Mouse (Mus musculus): ENCODE data around the gene Arl4a. TPM values are rescaled to one million over a fixed set of nuclear protein-coding genes. Genes with fewer than 3 reads are reported as not detected.
A peak's percentile ranks its signal among the peaks of the same experiment; 100 is the strongest.

The Arl4a gene
- total RNA-seq (2014; rRNA removed) (67.4 and 94.0 TPM in 2 replicates), polyA plus RNA-seq (2015; fragmentation: Nextera tagmentation; extraction: Ambion mirVana) (117 and 129 TPM in 2 replicates)

DNA sequence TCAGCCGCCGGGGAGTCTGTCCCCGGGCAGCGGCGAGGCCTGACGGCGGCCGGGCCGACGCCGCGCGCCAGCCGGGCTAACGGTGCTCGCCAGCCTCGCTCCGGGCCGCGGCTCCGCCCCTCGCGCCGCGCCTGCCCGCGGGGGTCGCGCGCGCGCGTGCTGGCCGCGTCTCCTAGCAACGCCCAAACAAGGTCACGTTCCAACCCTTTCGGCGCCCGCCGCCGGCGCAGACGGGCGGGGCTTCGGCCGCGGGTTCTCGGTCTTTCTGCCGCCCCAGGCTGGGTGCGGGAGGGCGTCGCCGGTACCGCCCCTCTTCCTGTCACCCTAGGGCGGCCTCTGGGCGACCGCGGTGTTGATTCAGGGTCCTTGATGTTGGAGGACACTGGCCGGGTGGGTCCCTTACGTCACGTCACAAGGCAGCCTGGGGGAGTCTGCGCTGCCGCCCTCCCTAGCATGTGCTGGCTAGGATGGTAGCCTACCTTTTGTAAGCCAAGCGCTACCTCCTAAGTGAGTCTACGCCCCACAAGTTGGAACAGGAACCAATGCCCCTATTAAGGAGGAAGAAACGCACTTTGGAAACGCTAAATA is at the start of gene Arl4a:
Gene Arl4a, minus strand, starts transcription at position 150 of the 588 bp plus-strand sequence.
- TF ChIP-seq CTCF (IDR thresholded peaks at IDR 0.05) = no peak
- Histone ChIP-seq H3K27ac (ENCODE audit: low read depth, low read length) (peak within 1 kb of the TSS; percentile 96), H3K36me3 (ENCODE audit: insufficient read depth, low read length) (no peaks in the 10 kb centered on the region), H3K4me3 (ENCODE audit: low read depth, low read length) (peak within 1 kb of the TSS; percentile 93), H3K4me2 (ENCODE audit: low read depth, low read length, poor library complexity, severe bottlenecking) (peak within 1 kb of the TSS; percentile 76), H3K9ac (replicated peaks; ENCODE audit: low read length, poor library complexity, severe bottlenecking) (peak within 1 kb of the TSS; percentile 93), H3K9me3 (ENCODE audit: low read length) (no peaks in the 10 kb centered on the region), H3K4me1 (ENCODE audit: insufficient read depth, low read length) (no peaks in the 10 kb centered on the region), H3K27me3 (ENCODE audit: insufficient read depth, low read length) (no peaks in the 10 kb centered on the region)
- WGBS = under 1% methylated on average over 56 of the region's 68 CpGs
- DNase-seq (ENCODE audit: low spot score) (peak; percentile 87), ATAC-seq (ENCODE audit: low FRiP score) (peak; percentile 92)

GRCm38 (mm10) chr12:40085731-40086322 is 48.0 kb upstream of the Arl4a start:
- no peak for TF ChIP-seq CTCF (IDR thresholded peaks at IDR 0.05)
- Histone ChIP-seq H3K36me3 (ENCODE audit: insufficient read depth, low read length) (no peaks in the 10 kb centered on the region), H3K9ac (replicated peaks; ENCODE audit: low read length, poor library complexity, severe bottlenecking) (no peak overlapping the region), H3K9me3 (ENCODE audit: low read length) (no peaks in the 10 kb centered on the region), H3K4me1 (ENCODE audit: insufficient read depth, low read length) (no peaks in the 10 kb centered on the region), H3K4me3 (ENCODE audit: low read depth, low read length) (no peak overlapping the region), H3K27me3 (ENCODE audit: insufficient read depth, low read length) (no peaks in the 10 kb centered on the region), H3K4me2 (ENCODE audit: low read depth, low read length, poor library complexity, severe bottlenecking) (no peak overlapping the region), H3K27ac (ENCODE audit: low read depth, low read length) (no peak overlapping the region)
- DNase-seq (ENCODE audit: low spot score) (peak; percentile 40), ATAC-seq (ENCODE audit: low FRiP score) (no peak)
- WGBS = 37% methylated on average over 5 of the region's 5 CpGs

GRCm38 (mm10) chr12:40082453-40083238 is 44.8 kb upstream of the Arl4a start:
- no peak for ATAC-seq (ENCODE audit: low FRiP score)
- WGBS = 56% methylated on average over 5 of the region's 6 CpGs

DNA sequence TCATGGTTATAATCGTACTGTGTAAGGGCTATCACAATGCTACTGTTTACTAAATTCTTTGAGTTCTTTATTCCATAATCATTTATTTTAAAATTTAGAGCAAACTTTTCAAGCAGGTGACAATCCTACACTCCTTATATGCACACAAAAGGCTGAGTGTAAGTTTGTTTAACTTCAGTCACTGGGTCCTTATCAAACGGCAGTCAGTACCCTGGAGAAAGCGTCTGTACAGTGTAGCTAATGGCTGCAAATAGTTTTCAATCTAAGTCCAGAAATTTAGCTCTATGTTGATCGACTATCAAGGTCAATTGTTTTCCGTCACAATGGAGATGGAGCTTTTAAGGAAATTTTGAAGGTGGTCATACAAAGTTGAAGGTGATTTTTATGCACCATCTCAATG is 44.2 kb upstream of the Arl4a start:
- 81% methylated on average over 5 of the region's 5 CpGs for WGBS
- no peaks in the 10 kb centered on the region for H3K9me3 ChIP-seq (ENCODE audit: low read length)

More at GRCm38 (mm10) chr12:40082453-40083238, 44.8 kb upstream of the Arl4a start:
- H3K4me2 ChIP-seq (ENCODE audit: low read depth, low read length, poor library complexity, severe bottlenecking) = no peak overlapping the region
- TF ChIP-seq CTCF (IDR thresholded peaks at IDR 0.05) = peak; percentile 75
- H3K4me3 ChIP-seq (ENCODE audit: low read depth, low read length) = no peak overlapping the region
- H3K27ac ChIP-seq (ENCODE audit: low read depth, low read length) = no peak overlapping the region
- no peaks in the 10 kb centered on the region for H3K36me3 ChIP-seq (ENCODE audit: insufficient read depth, low read length)
- no peaks in the 10 kb centered on the region for H3K9me3 ChIP-seq (ENCODE audit: low read length)
- peak; percentile 68 for DNase-seq (ENCODE audit: low spot score)
- no peaks in the 10 kb centered on the region for H3K4me1 ChIP-seq (ENCODE audit: insufficient read depth, low read length)
- no peaks in the 10 kb centered on the region for H3K27me3 ChIP-seq (ENCODE audit: insufficient read depth, low read length)
- H3K9ac ChIP-seq (replicated peaks; ENCODE audit: low read length, poor library complexity, severe bottlenecking) = no peak overlapping the region

DNA sequence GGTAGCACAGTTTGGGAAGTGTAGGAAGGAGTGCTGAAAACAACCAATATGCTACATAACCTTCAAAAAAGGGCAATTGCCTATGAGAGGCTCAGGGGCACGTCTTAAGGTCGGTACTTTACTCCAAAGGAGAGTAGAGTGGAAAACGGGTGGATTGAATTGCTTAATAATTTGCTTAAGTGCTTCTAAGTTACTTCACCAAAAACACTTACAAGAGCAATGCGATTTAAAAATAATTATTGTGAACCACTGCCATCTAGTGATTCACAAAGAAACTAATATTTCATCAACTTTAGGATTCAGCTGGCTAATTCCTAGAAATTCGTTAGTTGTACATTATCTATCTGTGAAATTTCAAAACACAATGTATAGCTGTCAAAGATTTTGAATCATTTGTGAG is 35.8 kb upstream of the Arl4a start:
- Histone ChIP-seq H3K9ac (replicated peaks; ENCODE audit: low read length, poor library complexity, severe bottlenecking) (no peak overlapping the region), H3K4me3 (ENCODE audit: low read depth, low read length) (no peak overlapping the region), H3K9me3 (ENCODE audit: low read length) (no peaks in the 10 kb centered on the region), H3K4me1 (ENCODE audit: insufficient read depth, low read length) (no peaks in the 10 kb centered on the region), H3K27ac (ENCODE audit: low read depth, low read length) (no peak overlapping the region), H3K4me2 (ENCODE audit: low read depth, low read length, poor library complexity, severe bottlenecking) (no peak overlapping the region), H3K27me3 (ENCODE audit: insufficient read depth, low read length) (no peaks in the 10 kb centered on the region), H3K36me3 (ENCODE audit: insufficient read depth, low read length) (no peaks in the 10 kb centered on the region)
- 68% methylated on average over 5 of the region's 5 CpGs for WGBS
- DNase-seq (ENCODE audit: low spot score) (peak; percentile 54), ATAC-seq (ENCODE audit: low FRiP score) (no peak)
- peak; percentile 62 for TF ChIP-seq CTCF (IDR thresholded peaks at IDR 0.05)

More for the DNA sequence above, 44.2 kb upstream of the Arl4a start:
- H3K9ac ChIP-seq (replicated peaks; ENCODE audit: low read length, poor library complexity, severe bottlenecking) = no peak overlapping the region
- H3K4me1 ChIP-seq (ENCODE audit: insufficient read depth, low read length) = no peaks in the 10 kb centered on the region
- H3K36me3 ChIP-seq (ENCODE audit: insufficient read depth, low read length) = no peaks in the 10 kb centered on the region
- DNase-seq (ENCODE audit: low spot score) (no peak), ATAC-seq (ENCODE audit: low FRiP score) (no peak)
- no peaks in the 10 kb centered on the region for H3K27me3 ChIP-seq (ENCODE audit: insufficient read depth, low read length)
- no peak for TF ChIP-seq CTCF (IDR thresholded peaks at IDR 0.05)
- no peak overlapping the region for H3K27ac ChIP-seq (ENCODE audit: low read depth, low read length)
- H3K4me3 ChIP-seq (ENCODE audit: low read depth, low read length) = no peak overlapping the region
- no peak overlapping the region for H3K4me2 ChIP-seq (ENCODE audit: low read depth, low read length, poor library complexity, severe bottlenecking)

- 71% methylated on average over 1 of the region's 1 CpGs for WGBS
- Histone ChIP-seq H3K4me3 (ENCODE audit: low read depth, low read length) (no peak overlapping the region), H3K36me3 (ENCODE audit: insufficient read depth, low read length) (no peaks in the 10 kb centered on the region), H3K4me1 (ENCODE audit: insufficient read depth, low read length) (no peaks in the 10 kb centered on the region), H3K9me3 (ENCODE audit: low read length) (no peaks in the 10 kb centered on the region), H3K27ac (ENCODE audit: low read depth, low read length) (no peak overlapping the region), H3K4me2 (ENCODE audit: low read depth, low read length, poor library complexity, severe bottlenecking) (no peak overlapping the region), H3K9ac (replicated peaks; ENCODE audit: low read length, poor library complexity, severe bottlenecking) (no peak overlapping the region), H3K27me3 (ENCODE audit: insufficient read depth, low read length) (no peaks in the 10 kb centered on the region)
- ATAC-seq (ENCODE audit: low FRiP score) (no peak), DNase-seq (ENCODE audit: low spot score) (no peak)
- no peak for TF ChIP-seq CTCF (IDR thresholded peaks at IDR 0.05)
Observed at GRCm38 (mm10) chr12:40047024-40047423, 9.2 kb upstream of the Arl4a start.

Measured in midbrain, postnatal 0 days (tissue).